Comparison of ENCODE assay signal across 12 mouse cellular contexts in the genomic region with DNA sequence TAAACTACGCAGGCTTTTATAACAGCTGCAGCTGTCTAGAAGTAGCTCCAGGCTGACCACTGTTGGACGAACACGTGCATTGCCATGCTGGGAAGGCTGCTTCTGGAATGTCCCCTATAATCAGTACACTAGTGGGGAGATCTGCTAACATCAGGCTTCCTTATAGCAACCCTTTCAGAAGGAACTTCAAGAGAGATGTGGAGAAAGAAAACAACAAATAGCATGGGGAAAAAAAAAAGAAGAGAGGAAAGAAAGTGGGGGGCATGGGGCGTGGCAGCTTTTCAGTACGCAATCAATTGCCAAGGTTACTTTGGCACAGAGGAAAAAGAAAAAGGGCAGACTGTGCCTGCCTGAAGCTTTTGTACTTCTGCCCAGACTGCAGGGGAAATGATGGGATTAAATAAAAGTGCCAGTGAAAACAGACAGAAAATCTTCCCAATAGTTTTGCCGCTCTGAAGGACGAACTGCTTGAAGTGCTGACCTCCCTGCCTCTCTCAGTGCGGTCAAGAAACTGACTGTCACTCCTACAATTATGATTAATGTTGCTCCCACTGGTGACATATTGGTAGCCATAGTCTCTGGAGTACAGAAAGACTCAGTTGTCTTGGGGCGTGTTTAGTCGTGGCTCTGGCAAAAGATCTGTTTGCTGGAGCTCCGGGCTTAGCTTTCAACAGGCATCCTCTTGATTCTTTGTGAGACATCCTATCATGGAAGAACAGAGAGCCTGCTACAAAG.
DNase-seq lines count a peak whose midpoint lies in the region; ATAC-seq and TF ChIP-seq lines count a peak whose summit lies in the region.
"Had no signal": no experiment of that assay in that cellular context is flagged by ENCODE, and none has a peak within 500 bp of the region (broad histone marks: within the 10 kb centered on the region; RNA-seq: fewer than 3 reads in every experiment).

No protein-coding gene starts in this region.

- no peak for ATAC-seq in heart, embryonic 12.5 days (ENCODE audit: insufficient number of reproducible peaks, low FRiP score)
- peak; percentile 78; the same call in 1 of the 2 replicates for ATAC-seq in lung, embryonic 14.5 days (ENCODE audit: insufficient read depth)
- no peak for ATAC-seq in stomach, postnatal 0 days (ENCODE audit: low FRiP score, low TSS enrichment)

- no peaks in the 10 kb centered on the region for H3K9me3 ChIP-seq in heart, embryonic 12.5 days (replicated peaks)
- H3K9me3 ChIP-seq in lung, embryonic 14.5 days (ENCODE audit: low read depth, low read length): no peaks in the 10 kb centered on the region
- no peaks in the 10 kb centered on the region for H3K9me3 ChIP-seq in stomach, postnatal 0 days (ENCODE audit: control insufficient read depth, low read length)
- H3K9me3 ChIP-seq: liver, embryonic 15.5 days had no signal

- no peaks in the 10 kb centered on the region for H3K36me3 ChIP-seq in heart, embryonic 12.5 days
- no peaks in the 10 kb centered on the region for H3K36me3 ChIP-seq in lung, embryonic 14.5 days (ENCODE audit: insufficient read depth)
- H3K36me3 ChIP-seq in stomach, postnatal 0 days (ENCODE audit: control insufficient read depth, insufficient read depth, low read length): no peaks in the 10 kb centered on the region
- H3K36me3 ChIP-seq: liver, embryonic 15.5 days had no signal

- H3K9ac ChIP-seq in heart, embryonic 12.5 days: no peak overlapping the region
- no peak overlapping the region for H3K9ac ChIP-seq in lung, embryonic 14.5 days
- H3K9ac ChIP-seq in stomach, postnatal 0 days (ENCODE audit: low read length): no peak overlapping the region
- H3K9ac ChIP-seq: liver, embryonic 15.5 days had no signal

- H3K27me3 ChIP-seq in heart, embryonic 12.5 days (replicated peaks): no peaks in the 10 kb centered on the region
- H3K27me3 ChIP-seq in lung, embryonic 14.5 days (ENCODE audit: insufficient read depth, low read length): no peaks in the 10 kb centered on the region
- no peaks in the 10 kb centered on the region for H3K27me3 ChIP-seq in stomach, postnatal 0 days (ENCODE audit: control insufficient read depth, insufficient read depth, low read length)
- H3K27me3 ChIP-seq: liver, embryonic 15.5 days had no signal

- peak; percentile 9 for DNase-seq in heart, postnatal 4 days
- DNase-seq in right cerebral cortex, postnatal 10 days (ENCODE audit: low spot score in 2 of 2): peak; percentile 45 to 52
- DNase-seq in right cerebral cortex, postnatal 25 days: no peak
- peak; percentile 75 for DNase-seq in lung, embryonic 14.5 days
- DNase-seq in stomach, postnatal 0 days (ENCODE audit: low spot score): no peak
- DNase-seq in ovary, adult 18-20 months (ENCODE audit: low spot score): no peak
- no peak for DNase-seq in testis, postnatal 10 days (ENCODE audit: low spot score)
- DNase-seq: heart, adult 2 months; kidney, adult 9 months; thymus, adult 18-20 months had no signal

- no peak overlapping the region for H3K4me2 ChIP-seq in heart, embryonic 12.5 days
- no peak overlapping the region for H3K4me2 ChIP-seq in lung, embryonic 14.5 days
- H3K4me2 ChIP-seq in stomach, postnatal 0 days (replicated peaks; ENCODE audit: low read depth): no peak overlapping the region
- H3K4me2 ChIP-seq: liver, embryonic 15.5 days had no signal

- no peaks in the 10 kb centered on the region for H3K4me1 ChIP-seq in heart, embryonic 12.5 days (replicated peaks)
- no peaks in the 10 kb centered on the region for H3K4me1 ChIP-seq in lung, embryonic 14.5 days (ENCODE audit: insufficient read depth)
- no peaks in the 10 kb centered on the region for H3K4me1 ChIP-seq in stomach, postnatal 0 days (replicated peaks; ENCODE audit: control insufficient read depth, insufficient read depth)
- H3K4me1 ChIP-seq: liver, embryonic 15.5 days had no signal

- no peak overlapping the region for H3K4me3 ChIP-seq in heart, embryonic 12.5 days
- H3K4me3 ChIP-seq in lung, embryonic 14.5 days (ENCODE audit: low read depth, low read length): no peak overlapping the region
- no peak overlapping the region for H3K4me3 ChIP-seq in stomach, postnatal 0 days (ENCODE audit: low read depth, low read length)
- H3K4me3 ChIP-seq: heart, adult 2 months; liver, embryonic 15.5 days had no signal

- TF ChIP-seq EP300 in stomach, postnatal 0 days (optimal IDR thresholded peaks at IDR 0.05): no peak

- 73% methylated on average over 11 of the region's 11 CpGs for WGBS in heart, embryonic 12.5 days
- WGBS in lung, embryonic 14.5 days: 59% methylated on average over 11 of the region's 11 CpGs
- WGBS in stomach, postnatal 0 days: 68% methylated on average over 11 of the region's 11 CpGs

- no peak overlapping the region for H3K27ac ChIP-seq in heart, embryonic 12.5 days (ENCODE audit: poor library complexity, severe bottlenecking)
- H3K27ac ChIP-seq in lung, embryonic 14.5 days (ENCODE audit: low read depth): no peak overlapping the region
- H3K27ac ChIP-seq in stomach, postnatal 0 days (replicated peaks): no peak overlapping the region
- H3K27ac ChIP-seq: heart, adult 2 months; liver, embryonic 15.5 days had no signal

- TF ChIP-seq CTCF in lung, embryonic 14.5 days (IDR thresholded peaks at IDR 0.05; ENCODE audit: low read depth): peak; percentile 55
- TF ChIP-seq CTCF in stomach, postnatal 0 days (IDR thresholded peaks at IDR 0.05; ENCODE audit: low read depth): peak; percentile 45

Comparison
In these comparisons a context has a peak if more than half of its experiments do, and no peak if none do; other contexts are left out.
1. DNase-seq: peak in heart, postnatal 4 days (single experiment), right cerebral cortex, postnatal 10 days (2 of 2) and lung, embryonic 14.5 days (single experiment); none in right cerebral cortex, postnatal 25 days (single experiment), stomach, postnatal 0 days (single experiment), ovary, adult 18-20 months (single experiment) and testis, postnatal 10 days (single experiment).